Mouse (Mus musculus) gonadal fat pad, adult 2 months (tissue): ENCODE results near the gene Tmem120a. TPM values are rescaled to one million over a fixed set of nuclear protein-coding genes. Genes with fewer than 3 reads are reported as not detected.

Experiments used
- DNase-seq: peaks from one replicate; pipeline ENCODE4 v3.0.0-alpha.2; 2012; ENCODE audit warnings: low read depth
- polyA plus RNA-seq: library from polyadenylated mRNA; depleted of rRNA; stranded (reverse); fragments of >200 nt; gene quantifications from 2 replicates; pipeline ENCODE4 v1.2.3, GENCODE M21; 2012; rRNA removed

The Tmem120a gene
- polyA plus RNA-seq = 118 and 209 TPM in 2 replicates

DNA sequence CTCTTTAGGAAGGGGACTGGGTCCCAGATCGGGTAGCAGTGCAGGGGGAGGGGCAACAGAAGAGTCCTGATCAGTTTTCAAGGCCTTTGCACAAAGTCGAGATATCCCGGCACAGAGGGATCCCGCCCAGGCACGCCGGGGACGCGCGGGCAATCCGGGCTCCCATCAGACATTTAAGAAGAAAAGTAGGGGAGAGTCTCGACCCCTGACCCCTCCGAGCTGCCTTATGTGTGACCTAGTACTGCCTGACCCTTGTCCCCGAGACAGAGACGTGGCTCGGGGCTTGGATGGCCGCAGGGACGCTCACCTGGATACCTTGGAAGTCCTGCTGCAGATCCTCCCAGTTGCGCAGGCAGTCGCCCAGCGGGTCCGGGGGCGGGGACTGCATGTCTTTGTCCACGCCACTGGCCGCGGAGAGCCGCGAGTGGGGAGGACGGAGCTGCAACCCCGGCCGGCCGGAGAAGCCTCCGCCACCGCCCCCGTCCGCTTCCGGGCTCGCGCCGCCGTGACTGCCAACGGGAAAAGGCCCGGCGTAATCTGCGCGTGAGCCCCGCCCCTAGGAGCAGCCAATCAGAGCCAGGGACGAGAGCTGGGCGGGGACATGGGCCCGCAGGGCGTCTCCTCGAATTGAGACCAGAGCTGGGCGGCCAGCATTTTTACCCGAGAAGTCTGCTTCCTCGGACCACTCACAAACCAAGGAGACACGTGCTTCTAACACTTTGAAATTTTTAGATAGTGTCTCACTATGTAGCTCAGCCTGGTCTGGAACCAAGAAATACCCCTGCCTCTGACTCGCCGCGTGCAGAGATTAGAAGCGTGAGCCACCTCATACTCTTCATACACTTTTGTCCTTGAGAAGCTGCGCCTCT, at the start of gene Tmem120a:
Gene Tmem120a, minus strand, starts transcription at position 708 of the 869 bp plus-strand sequence.
- no peak for DNase-seq

DNA sequence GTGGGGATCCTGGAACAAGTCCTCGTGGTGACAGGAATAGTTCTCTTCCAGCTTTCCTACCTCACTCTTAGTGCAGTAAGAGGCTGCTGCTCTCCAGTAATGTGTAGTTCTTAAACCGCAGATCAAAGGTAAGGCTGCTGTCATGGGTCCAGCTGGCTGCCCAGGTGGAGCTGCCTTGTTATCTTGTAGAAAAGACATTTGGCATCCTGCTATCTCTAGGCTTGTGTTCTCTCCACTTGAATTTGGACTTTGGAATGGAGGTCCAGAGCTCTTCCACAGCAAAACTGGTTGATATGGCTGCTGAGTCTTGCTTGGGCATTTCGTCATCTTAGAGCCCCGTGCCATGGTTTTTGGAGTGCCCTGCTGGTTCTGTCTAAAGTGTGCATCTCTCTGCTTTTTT, 38.7 kb upstream of the Tmem120a start:
- DNase-seq = no peak

DNA sequence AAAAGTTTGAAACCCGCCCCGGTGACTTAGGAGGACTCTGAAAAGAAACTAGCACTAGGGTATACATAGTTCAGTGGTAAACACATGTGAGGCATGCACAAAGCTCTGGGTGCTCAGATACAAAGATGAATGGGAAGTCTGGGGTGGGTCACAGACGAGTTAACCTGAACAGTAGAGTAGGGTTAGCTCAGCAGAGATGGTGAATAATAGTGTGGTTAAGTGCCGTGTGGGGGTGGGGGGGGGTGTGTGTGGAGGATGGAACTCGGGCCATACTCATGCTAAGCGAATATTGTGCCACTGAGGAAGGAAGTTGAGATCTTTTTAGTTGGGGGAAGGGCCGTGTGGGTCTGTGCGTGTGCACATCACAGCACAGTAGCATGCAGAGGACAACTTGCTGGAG, 36.1 kb upstream of the Tmem120a start:
- DNase-seq = no peak

DNA sequence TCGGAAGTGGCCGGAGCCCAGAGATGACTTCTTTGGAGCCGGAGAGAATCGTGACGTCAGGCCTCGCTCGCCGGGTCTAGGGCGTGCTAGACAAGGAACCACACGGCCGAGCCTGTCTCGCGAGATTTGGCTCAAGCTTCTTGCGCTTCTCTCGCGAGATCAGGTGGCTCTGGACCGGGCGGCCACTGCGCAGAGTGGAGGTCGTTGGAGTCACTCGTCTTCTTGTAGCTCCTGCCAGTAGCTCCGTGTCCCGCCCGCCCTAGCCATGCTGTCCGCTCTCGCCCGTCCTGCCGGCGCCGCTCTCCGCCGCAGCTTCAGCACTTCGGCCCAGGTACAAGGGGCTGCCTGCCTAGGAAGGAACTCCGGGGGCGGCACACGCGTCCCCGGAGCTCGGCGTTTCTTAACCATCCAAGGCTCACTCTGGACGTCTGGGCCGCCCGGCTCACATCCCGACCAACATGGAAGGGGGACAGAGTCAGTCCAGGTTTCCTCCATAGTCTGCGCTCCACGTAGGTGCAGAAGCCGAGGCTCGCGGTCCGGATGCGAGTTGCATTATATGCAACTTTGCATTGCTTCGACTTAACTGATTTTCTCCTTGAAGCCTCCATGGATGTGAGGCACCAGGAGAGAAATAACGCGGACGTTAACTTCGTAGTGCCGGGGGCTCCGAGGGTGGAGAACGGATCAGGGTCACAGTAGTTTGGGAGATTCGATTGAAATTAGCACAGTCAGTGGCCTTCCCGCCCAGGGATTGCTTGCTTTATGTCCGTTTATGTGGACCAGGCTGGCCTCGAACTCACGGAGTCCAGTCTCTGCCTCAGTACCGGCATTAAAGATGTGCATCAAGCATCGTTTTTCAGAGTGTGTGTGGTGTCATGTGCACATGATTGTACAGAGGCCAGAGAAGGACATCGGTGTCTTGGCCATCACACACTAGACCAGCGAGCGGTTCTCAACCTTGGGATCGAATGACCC, 34.5 kb upstream of the Tmem120a start, which contains the start of gene Mdh2:
Gene Mdh2, plus strand, starts transcription at position 10 of the 975 bp plus-strand sequence.
- DNase-seq = peak; percentile 97

DNA sequence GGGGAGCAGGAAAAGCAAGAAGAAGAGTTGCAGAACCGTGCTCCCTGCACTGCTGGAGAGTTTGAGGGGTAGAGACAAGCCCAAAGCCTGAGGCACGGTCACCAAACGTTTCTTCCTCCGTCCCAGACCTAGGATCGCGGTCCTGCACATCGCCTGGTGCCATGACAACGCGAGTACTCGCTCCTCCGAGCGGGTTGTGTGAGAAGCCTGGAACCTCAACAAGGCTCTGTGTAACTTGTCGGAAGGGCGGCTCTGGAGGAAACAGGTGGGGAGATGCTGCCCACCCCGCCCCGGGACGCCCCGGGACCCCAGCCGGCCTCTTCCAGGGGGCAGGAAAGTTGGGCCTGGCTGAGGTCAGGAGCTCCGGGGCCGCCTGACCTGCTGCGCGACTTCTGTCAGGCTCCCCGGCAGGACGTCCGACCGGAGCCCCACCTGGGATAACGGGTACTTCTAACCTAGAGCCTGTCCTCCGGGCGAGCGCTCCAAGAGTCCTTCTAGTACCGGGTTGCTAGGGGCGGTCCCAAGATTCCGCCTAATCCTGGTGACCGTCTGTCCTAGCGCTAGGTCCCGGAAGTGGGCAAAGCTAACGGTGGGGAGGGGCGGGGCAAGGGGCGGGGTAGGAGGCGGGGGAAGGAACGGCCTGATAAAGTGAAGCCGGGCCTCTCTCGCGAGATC, 33.7 kb upstream of the Tmem120a start, which contains the start of gene Styxl1:
Gene Styxl1, minus strand, starts transcription at position 590 of the 675 bp plus-strand sequence.
- no peak for DNase-seq

DNA sequence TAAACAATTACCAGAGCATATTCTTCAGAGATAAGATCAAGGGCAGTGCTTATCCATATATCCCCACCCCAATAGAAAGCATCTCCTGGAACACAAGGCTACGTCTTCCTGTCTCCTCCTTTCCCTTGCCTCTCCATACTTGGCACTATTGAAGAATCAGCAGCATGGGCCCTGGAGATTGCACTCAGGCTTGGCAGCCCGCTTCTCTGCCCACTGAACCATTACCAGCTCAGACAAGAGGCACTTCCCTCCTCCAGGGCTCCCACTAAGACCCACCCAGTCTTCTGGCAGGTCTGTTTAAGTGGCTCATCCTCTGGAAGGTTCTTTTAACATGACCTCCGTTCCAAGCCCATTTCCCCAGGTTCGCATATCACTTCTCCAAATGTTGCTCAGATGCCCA, 32.3 kb upstream of the Tmem120a start:
- DNase-seq = no peak

DNA sequence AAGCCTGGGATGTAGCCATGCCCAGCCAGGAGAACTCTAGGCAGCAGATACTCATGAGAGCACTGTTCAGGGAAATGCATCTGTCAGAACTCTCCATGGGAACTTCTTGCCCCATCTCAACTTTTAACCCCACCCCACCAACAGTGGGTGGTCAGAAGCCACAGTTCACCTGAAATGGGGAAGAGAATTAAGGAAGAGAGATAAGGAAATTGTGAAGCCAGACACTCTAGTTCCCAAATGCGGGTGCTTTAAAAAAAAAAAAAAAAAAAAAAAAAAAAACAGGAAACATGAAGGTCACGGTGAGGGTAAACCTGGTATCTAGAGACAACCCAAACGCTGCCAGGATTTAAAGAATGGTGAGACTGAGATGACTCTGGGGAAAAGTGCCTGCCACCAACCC, 28.3 kb upstream of the Tmem120a start:
- DNase-seq = no peak

DNA sequence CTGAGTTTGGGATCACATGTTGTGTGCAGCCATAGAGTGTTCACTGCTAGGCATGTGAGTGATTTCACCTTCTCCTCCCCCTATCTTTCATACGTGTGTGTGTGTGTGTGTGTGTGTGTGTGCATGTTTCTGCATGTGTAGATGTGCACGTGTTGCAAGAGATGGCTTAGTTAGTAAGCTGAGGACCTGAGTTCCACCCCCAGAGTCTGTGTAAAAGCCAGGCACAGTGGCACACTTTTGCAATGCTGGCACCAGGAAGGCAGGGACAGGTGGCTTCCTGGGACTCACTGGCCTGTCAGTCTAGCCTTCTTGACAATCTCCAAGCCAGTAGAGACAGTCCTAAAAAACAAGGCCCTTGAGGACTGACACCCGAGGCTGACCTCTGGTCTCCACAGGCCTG, 20.7 kb upstream of the Tmem120a start:
- peak; percentile 66 for DNase-seq

DNA sequence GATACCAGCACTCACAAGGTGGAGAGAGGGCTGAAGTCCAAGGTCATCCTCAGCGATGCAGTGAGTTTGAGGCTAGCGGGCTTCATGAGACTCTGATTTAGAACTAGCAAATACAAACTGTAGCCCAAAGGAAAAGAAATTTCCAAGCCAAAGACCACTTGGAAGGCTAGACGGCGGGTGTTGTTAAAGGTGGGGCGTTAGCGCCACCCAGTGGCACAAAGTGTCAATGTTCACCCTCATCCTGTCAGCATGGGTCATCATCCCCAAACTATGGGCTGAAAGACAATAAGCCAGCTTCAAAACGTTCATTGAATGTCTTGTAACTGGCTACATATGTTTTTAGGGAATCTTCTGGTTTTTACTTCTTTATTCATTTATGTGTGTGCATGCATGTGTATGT, 19.3 kb upstream of the Tmem120a start:
- DNase-seq = no peak

DNA sequence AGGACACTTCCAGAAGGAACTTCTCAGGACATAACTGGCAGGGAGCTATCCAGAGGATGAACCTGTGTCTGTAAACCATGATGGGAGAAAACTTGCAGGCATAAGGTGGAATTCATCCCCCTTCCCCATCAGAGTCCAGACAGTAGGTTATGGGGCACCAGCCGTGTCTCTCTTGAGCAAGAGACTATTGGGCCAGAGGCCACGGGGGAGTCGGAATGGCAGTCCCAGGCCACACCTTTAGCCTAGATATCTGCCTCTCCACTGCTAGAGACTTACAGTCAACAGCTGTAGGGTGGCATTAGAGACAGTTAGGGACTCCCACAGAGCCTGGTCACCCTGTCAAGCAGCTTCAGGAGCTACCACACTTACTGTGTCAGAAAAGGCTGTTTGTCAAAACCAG, 17.6 kb upstream of the Tmem120a start:
- no peak for DNase-seq

DNA sequence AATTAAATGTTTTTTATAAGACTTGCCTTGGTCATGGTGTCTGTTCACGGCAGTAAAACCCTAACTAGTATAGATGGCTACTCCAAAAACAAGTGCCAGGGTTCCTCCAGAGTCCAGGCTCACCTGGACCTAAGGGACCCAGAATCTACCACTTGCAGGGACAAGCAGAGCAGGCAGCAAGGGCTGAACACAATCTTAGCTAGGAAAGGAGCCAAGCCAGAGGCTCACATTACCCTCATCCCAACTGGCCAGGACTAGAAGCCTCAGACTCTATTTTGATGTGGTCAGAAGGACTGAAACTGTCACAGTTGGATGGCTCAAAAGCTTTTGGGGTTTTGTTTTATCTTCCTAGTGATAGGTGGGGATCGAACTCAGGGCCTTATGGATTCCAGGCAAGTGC, 7.3 kb upstream of the Tmem120a start:
- DNase-seq = no peak

DNA sequence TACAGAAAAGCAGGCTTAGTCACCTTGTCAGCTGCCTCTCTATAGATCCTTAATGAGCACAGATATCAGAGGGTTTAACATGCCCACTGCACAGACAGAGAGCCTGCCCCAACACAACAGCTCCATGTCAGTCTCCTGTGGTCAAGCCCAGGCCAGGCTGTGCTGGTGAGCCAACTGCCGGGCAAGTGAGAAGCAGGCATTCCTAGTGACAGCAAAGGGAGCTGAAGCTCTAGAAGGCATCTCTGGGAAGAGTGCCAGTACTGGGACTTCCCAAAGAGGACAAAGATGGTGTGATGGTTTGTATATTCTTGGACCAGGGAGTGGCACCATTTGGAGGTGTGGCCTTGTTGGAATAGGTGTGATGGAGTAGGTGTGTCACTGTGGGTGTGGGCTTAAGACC, 6.8 kb upstream of the Tmem120a start:
- no peak for DNase-seq

DNA sequence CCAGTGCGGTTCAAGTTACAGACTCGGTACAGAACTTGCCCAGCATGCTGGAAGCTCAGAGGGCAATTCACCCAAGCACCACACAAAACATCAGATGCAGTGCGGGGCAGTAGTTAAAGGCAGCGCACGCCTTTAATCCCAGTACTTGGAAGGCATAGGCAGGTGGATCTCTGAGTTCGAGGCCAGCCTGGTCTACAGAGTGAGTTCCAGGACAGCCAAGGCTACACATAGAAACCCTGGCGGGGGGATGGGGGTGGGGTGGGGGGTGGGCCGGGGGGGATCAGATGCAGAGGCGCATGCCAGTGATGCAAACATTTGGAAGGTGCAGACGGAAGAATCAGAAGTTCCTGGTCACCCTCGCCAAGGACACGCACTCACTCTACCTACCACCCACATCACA, 494 bp upstream of the Tmem120a start:
- no peak for DNase-seq

DNA sequence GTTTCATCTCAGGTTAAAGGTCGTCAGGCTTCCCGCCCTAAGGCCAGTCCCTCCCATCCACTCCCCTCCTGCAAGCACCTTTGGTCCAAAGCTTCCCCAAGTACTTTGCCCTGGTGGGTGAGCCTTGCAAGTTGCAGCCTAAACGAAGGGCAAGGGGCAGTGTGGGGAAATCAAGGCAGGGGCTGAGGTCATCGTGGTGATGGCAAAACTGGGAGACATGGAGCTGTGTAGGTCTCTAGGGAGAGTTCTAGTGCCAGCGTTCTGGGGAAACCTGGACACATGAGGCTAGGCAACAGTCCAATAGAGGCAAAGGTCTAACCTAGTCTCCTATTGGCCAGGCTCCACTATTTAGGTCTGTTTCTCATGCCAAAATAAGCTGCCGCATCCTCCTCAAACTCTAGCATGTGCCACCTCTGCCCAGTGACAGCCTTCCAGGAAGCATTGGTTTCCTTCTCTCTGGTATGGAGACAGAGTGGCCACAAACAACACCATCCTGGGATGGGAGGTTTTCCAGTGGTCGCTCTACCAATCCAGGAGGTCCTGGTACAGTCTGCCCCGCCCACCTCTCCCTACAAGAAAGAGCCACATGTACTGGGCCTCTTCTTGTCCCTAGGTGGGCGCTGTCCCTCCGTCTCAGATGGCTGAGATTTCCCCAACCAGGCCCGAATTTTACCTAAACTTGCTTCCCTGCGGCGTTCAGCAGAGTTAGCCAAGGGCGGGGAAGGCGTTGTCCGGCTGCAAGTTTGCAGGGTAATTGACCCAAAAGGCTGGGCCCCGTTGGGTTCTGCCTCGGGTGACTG, 1.1 kb downstream of the Tmem120a start:
- no peak for DNase-seq

DNA sequence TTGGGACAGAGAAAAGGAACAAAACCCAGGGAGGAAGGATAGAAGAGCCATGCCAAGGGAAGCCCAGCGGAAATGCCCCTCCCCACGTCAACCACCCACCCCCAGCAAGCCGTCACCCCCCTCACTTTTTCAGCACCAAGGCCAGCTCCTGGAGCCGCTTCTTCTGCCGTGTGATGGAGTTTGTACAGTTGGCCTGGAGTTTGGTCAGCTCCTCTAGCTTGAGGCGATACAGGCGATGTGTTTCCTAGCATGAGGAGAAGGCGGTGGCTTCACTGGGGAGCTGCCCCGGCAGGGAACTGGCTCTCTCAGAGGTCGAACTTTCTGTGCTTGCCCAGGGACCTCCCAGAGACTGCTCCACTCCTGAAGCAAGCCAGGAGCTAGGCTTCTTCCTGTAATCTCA, 2.1 kb downstream of the Tmem120a start:
- no peak for DNase-seq

DNA sequence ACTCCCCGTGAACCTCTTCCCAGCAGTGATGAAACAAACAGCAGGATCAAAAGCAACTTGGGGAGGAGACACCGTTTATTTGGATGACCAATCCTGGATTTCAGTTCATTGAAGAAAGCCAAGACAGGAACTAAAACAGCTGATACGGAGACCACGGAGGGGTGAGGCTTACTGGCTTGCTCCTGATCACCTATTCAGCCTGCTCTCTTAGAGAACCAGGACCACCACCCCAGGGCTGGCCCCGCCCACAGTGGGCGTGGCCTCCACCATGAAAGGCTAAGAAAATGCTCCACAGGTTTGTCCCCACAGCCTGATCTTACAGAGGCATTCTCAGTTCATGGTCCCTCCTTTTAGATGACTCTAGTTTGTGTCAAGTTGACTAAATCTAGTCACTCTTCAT, 6.0 kb downstream of the Tmem120a start:
- DNase-seq = no peak

DNA sequence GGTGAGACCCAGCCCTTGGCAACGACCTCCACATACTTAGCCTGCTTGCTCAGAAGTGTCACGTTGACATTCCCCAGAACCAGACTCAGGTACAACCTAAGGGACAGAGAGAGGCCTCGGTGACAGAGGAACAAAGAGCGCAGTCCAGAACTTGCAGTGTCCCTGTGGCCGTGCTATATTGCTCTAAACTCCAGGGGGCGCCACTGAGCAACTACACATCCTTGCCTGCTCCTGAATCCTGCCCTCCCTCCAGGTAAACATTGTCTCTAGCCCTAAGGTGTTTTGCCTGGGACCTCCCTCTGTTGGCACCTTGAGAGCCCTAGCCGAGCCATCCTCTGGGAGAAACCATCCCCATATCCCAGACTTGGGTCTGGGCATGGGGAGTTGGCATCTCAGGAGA, 7.1 kb downstream of the Tmem120a start:
- no peak for DNase-seq

DNA sequence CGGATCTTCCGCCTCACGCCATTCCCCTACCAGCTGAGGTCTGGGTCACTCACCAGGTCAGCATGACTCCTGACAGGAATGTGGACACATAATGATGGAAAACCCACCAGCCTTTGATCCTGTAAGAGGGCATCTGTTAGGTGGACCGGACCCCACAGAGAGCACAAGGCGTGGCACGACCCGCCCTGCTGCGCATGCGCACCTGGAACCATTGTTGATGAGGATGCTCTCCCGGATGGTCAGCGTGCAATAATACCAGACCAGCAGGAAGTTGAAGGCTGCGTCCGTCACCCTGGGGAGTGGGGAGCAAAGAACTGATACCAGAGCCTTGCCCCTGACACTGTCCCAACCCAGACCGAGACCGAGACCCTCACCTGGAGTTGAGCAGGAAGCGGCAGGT, 7.7 kb downstream of the Tmem120a start:
- no peak for DNase-seq

DNA sequence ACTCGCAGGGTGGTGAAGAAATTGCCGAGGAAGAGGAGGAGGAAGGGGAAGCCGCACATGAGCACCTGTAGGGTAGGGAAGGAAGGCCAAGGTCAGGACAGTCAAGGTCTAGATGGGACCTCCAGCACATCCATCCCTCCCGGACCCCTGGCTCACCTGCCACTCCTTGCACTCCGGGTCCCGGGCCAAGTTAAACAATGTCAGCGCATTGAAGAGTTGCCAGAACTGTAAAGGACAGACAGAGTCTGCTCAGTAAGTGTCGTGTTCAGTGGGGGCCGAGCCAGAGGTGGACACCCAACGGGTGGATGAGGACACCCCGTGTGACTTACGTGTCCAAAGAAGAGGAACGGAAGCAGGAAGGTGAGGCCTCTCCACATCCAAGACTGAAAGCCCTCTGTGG, 8.5 kb downstream of the Tmem120a start:
- no peak for DNase-seq

DNA sequence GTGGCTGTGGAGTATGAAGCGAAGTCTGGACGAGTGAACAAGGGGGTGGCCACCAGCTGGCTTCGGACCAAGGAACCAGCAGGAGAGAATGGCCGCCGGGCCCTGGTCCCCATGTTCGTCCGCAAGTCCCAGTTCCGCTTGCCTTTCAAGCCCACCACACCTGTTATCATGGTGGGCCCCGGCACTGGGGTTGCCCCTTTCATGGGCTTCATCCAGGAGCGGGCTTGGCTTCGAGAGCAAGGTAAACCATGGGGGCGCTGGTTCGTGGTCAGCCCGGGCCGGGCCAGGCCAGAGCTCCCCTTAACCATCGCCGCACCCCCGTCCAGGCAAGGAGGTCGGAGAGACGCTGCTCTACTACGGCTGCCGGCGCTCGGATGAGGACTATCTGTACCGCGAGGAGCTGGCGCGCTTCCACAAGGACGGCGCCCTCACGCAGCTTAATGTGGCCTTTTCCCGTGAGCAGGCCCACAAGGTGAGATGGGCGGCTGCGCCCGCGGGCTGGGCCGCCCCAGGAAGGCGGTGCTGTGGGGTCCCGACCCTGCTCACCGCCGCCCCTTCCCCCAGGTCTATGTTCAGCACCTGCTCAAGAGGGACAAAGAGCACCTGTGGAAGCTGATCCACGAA, 10.1 kb downstream of the Tmem120a start:
- DNase-seq = no peak

DNA sequence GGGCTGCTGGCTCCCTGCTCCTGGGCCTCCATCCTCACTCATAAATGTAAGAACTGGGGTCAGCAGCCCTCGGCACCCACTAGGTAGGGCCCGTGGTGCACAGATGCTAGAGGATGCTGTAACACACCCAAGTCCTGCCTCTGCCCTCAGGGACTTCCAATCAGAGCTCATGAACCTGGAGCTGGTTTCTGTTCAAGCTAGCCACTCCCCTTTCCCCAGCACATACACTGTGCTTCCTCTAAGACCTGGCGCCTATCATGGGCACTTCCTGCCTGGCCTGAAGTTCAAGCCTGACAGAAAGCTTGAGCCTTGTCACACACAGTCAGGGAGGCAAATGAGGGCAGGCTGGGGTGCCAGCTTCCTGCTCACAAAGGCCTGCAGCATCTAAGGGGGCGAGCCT, 11.2 kb downstream of the Tmem120a start:
- no peak for DNase-seq
